Mouse (Mus musculus): Measurements from ENCODE around the gene Cops9. TPM values are rescaled to one million over a fixed set of nuclear protein-coding genes. Genes with fewer than 3 reads are reported as not detected.

Cops9 gene
- polyA plus RNA-seq, 1 experiment: 144 TPM

DNA sequence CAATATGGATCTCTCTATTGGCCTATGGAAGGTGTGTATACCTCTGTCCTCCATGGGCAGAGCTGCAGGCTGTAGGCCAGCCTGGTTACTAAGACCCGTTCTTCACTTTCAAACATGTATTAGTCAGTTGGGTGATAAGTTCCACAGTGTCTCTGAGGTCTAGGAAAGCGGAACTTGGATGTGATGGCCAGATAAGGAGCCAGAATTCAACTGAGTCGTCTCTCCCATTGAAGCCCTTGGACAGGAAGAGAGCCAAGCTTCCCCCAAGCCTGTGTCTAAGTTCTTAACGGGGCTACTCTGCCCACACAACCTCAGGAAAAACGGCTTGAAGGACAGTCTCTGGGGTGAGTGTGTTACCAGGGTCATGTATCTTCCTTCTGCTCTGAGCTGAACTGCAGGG, 17.6 kb upstream of the Cops9 start:
- H3K36me3 ChIP-seq (ENCODE audit: control insufficient read depth, insufficient read depth, low read length): no peaks in the 10 kb centered on the region
- no peak for DNase-seq
- no peaks in the 10 kb centered on the region for H3K27me3 ChIP-seq (ENCODE audit: control insufficient read depth, insufficient read depth, low read length)
- no peak overlapping the region for H3K4me3 ChIP-seq (ENCODE audit: control insufficient read depth, insufficient read depth, low read length)
- H3K4me1 ChIP-seq (replicated peaks; ENCODE audit: control insufficient read depth, insufficient read depth, low read length): no peaks in the 10 kb centered on the region
- H3K27ac ChIP-seq (ENCODE audit: control insufficient read depth, insufficient read depth, low read length): no peak overlapping the region
- TF ChIP-seq POLR2A (IDR thresholded peaks at IDR 0.05; ENCODE audit: control insufficient read depth, extremely low read depth, insufficient read depth, low read length, poor library complexity): no peak
- no peak for TF ChIP-seq CTCF (IDR thresholded peaks at IDR 0.05; ENCODE audit: borderline replicate concordance, control insufficient read depth, extremely low read depth, insufficient read depth, low read length, poor library complexity)
- 22% methylated on average over 5 of the region's 5 CpGs for WGBS

DNA sequence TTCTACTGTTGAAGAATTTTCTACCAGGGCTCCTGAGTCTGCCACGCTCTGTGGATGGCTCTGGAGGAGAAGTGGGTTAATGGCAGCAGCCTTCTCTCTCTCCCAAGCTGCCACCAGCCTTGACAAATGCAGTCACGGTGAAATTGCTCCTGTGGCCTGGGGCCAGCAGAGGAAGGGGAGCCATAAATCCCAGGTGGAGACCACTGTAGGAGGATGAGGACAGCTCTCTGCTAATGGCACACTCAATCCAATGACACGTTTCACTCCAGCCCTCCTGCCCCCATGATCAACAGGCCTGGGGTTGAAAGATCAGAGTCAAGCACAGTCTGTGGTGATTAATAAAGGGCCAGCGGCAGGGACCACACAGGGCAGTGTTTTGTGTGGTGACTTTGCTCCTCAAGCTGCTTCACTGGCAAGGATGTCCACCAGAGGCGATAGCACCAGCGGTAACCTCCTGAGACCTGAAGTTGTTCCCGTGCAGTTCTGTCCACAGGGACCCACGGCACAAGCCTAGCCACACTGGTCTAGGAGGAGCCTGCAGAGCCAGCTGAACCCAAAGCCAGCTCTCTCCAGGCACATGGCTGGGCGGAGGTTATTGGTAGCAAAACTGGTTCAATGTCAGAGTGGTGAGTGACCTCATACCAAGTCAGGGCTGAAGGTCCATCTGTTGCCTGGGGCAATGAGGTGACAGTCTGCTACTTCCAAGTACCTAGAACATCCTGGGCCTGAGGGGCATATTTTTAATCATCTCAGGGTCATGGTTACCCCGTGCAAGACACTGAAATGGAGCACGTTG, 15.4 kb upstream of the Cops9 start:
- Histone ChIP-seq H3K27me3 (ENCODE audit: control insufficient read depth, insufficient read depth, low read length) (no peaks in the 10 kb centered on the region), H3K36me3 (ENCODE audit: control insufficient read depth, insufficient read depth, low read length) (no peaks in the 10 kb centered on the region), H3K4me1 (replicated peaks; ENCODE audit: control insufficient read depth, insufficient read depth, low read length) (no peaks in the 10 kb centered on the region), H3K4me3 (ENCODE audit: control insufficient read depth, insufficient read depth, low read length) (no peak overlapping the region), H3K27ac (ENCODE audit: control insufficient read depth, insufficient read depth, low read length) (no peak overlapping the region)
- WGBS: 91% methylated on average over 11 of the region's 11 CpGs
- TF ChIP-seq POLR2A (IDR thresholded peaks at IDR 0.05; ENCODE audit: control insufficient read depth, extremely low read depth, insufficient read depth, low read length, poor library complexity) (no peak), CTCF (IDR thresholded peaks at IDR 0.05; ENCODE audit: borderline replicate concordance, control insufficient read depth, extremely low read depth, insufficient read depth, low read length, poor library complexity) (no peak)
- no peak for DNase-seq

DNA sequence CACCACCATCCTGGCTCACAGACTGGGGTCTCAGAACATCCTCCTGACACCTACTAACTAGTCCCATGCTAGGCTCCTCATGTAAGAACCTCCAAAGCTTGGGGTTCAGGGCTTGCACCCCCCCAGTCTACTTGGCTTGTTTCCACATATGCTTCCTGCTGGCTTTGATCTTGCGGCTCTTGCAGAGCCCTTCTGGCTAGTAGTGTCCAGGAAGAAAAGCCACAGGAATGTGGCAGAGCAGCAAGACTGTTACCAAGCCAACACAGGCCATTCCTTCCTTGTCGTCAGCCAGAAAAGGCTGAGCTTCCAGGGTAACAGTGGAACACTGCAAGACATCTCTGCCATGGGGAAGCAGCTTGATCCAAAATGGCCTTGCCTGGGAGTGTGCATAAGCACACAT, 12.9 kb upstream of the Cops9 start:
- H3K4me1 ChIP-seq (replicated peaks; ENCODE audit: control insufficient read depth, insufficient read depth, low read length): no peaks in the 10 kb centered on the region
- H3K27ac ChIP-seq (ENCODE audit: control insufficient read depth, insufficient read depth, low read length): no peak overlapping the region
- TF ChIP-seq CTCF (IDR thresholded peaks at IDR 0.05; ENCODE audit: borderline replicate concordance, control insufficient read depth, extremely low read depth, insufficient read depth, low read length, poor library complexity): no peak
- H3K4me3 ChIP-seq (ENCODE audit: control insufficient read depth, insufficient read depth, low read length): no peak overlapping the region
- no peaks in the 10 kb centered on the region for H3K36me3 ChIP-seq (ENCODE audit: control insufficient read depth, insufficient read depth, low read length)
- H3K27me3 ChIP-seq (ENCODE audit: control insufficient read depth, insufficient read depth, low read length): no peaks in the 10 kb centered on the region
- WGBS: 58% methylated on average over 2 of the region's 2 CpGs
- no peak for DNase-seq

DNA sequence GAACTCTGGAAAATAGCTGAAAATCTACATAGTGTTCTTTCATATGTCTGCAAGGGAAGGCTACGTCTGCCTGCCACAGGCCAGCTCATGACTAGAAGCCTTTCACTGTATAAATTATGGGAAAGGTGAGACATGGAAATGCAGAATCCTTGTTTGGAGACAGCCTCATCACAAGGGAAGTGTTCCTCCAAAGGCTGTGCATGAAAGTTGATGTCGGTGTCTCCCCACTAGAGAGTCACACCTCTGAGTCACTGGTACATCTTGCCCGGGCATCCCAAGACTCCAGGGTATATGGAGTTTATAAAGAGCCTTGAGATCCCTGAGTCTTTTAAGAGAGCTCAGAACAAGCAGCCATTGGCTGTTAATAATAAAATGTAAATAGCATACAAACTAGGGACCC, 11.4 kb upstream of the Cops9 start:
- H3K27me3 ChIP-seq (ENCODE audit: control insufficient read depth, insufficient read depth, low read length): no peaks in the 10 kb centered on the region
- TF ChIP-seq CTCF (IDR thresholded peaks at IDR 0.05; ENCODE audit: borderline replicate concordance, control insufficient read depth, extremely low read depth, insufficient read depth, low read length, poor library complexity) (no peak), POLR2A (IDR thresholded peaks at IDR 0.05; ENCODE audit: control insufficient read depth, extremely low read depth, insufficient read depth, low read length, poor library complexity) (no peak)
- DNase-seq: no peak
- peaks cover 5% of the 10 kb centered on the region for H3K4me1 ChIP-seq (replicated peaks; ENCODE audit: control insufficient read depth, insufficient read depth, low read length)
- H3K4me3 ChIP-seq (ENCODE audit: control insufficient read depth, insufficient read depth, low read length): no peak overlapping the region
- H3K27ac ChIP-seq (ENCODE audit: control insufficient read depth, insufficient read depth, low read length): no peak overlapping the region
- H3K36me3 ChIP-seq (ENCODE audit: control insufficient read depth, insufficient read depth, low read length): no peaks in the 10 kb centered on the region
- WGBS: 96% methylated on average over 3 of the region's 3 CpGs

DNA sequence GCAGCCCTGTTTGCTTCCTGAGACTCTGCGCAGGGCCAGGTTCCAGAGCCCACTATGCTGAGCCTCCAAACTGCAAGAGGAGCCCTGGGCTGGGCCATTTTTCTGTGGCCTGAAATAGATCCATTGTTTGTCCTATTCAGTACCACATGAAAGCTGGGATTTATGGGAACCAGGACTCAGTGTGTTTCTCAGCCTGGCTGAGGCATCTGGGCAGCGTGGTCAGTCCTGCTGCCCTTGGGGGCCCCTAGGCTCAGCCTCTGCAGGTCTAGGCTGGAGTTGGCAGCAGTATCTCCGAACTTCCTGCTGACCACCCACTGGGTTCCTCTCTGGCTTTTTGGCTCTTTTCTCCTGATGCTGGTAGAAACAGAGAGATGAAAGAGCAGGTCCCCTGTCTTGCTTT, 9.7 kb upstream of the Cops9 start:
- no peak for DNase-seq
- TF ChIP-seq POLR2A (IDR thresholded peaks at IDR 0.05; ENCODE audit: control insufficient read depth, extremely low read depth, insufficient read depth, low read length, poor library complexity) (no peak), CTCF (IDR thresholded peaks at IDR 0.05; ENCODE audit: borderline replicate concordance, control insufficient read depth, extremely low read depth, insufficient read depth, low read length, poor library complexity) (no peak)
- H3K27me3 ChIP-seq (ENCODE audit: control insufficient read depth, insufficient read depth, low read length): no peaks in the 10 kb centered on the region
- H3K27ac ChIP-seq (ENCODE audit: control insufficient read depth, insufficient read depth, low read length): no peak overlapping the region
- no peak overlapping the region for H3K4me3 ChIP-seq (ENCODE audit: control insufficient read depth, insufficient read depth, low read length)
- no peaks in the 10 kb centered on the region for H3K36me3 ChIP-seq (ENCODE audit: control insufficient read depth, insufficient read depth, low read length)
- WGBS: 79% methylated on average over 3 of the region's 3 CpGs
- peaks cover 11% of the 10 kb centered on the region for H3K4me1 ChIP-seq (replicated peaks; ENCODE audit: control insufficient read depth, insufficient read depth, low read length)

DNA sequence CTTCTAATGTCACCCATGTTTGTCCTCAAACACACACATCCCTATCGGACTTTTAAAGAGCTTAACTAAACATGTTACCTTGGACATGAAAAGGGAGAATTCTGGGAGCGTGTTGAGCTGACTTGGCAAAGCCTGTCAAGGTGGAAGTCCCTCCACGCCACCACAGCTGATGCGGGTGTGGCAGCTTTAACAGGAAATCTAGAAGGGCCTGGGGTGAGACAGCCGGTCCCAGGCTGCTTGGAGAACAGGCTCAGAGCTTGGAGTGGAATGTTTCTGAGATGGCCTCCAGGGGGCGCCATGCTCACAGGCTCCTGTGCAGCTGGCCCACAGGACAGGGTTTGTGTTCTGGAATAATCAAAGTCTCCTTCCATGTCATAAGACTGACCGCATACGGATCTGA, 6.9 kb upstream of the Cops9 start, which contains the start of gene Otos:
Otos (minus strand) TSS at position 169 of the 400 bp plus-strand sequence.
- no peak for TF ChIP-seq POLR2A (IDR thresholded peaks at IDR 0.05; ENCODE audit: control insufficient read depth, extremely low read depth, insufficient read depth, low read length, poor library complexity)
- peak; percentile 84; the same call in 1 of the 2 replicates for TF ChIP-seq CTCF (IDR thresholded peaks at IDR 0.05; ENCODE audit: borderline replicate concordance, control insufficient read depth, extremely low read depth, insufficient read depth, low read length, poor library complexity)
- DNase-seq: peak; percentile 54

More for the DNA sequence above, 6.9 kb upstream of the Cops9 start, which contains the start of gene Otos:
- 21% methylated on average over 8 of the region's 8 CpGs for WGBS
- peaks cover 11% of the 10 kb centered on the region for H3K4me1 ChIP-seq (replicated peaks; ENCODE audit: control insufficient read depth, insufficient read depth, low read length)
- H3K4me3 ChIP-seq (ENCODE audit: control insufficient read depth, insufficient read depth, low read length): peak within 1 kb of the TSS; percentile 3
- H3K36me3 ChIP-seq (ENCODE audit: control insufficient read depth, insufficient read depth, low read length): no peaks in the 10 kb centered on the region
- H3K27me3 ChIP-seq (ENCODE audit: control insufficient read depth, insufficient read depth, low read length): no peaks in the 10 kb centered on the region
- H3K27ac ChIP-seq (ENCODE audit: control insufficient read depth, insufficient read depth, low read length): no peak within 1 kb of the TSS

Data from thymus, adult 2 months (tissue).